Mouse (Mus musculus) embryo, embryonic 10.5 days (tissue): ENCODE measurements at regions not wholly inside any gene's neighbourhood (a gene's known extent, or its start where the extent isn't known, plus 50 kb on each side); places are given as distances from the start of the nearest gene placed in this dataset.
A peak's percentile ranks its signal among the peaks of the same experiment; 100 is the strongest.

ENCODE experiments used
- DNase-seq: peaks from one replicate; pipeline ENCODE4 v3.0.0-alpha.2; 2015; ENCODE audit warnings: low spot score

DNA sequence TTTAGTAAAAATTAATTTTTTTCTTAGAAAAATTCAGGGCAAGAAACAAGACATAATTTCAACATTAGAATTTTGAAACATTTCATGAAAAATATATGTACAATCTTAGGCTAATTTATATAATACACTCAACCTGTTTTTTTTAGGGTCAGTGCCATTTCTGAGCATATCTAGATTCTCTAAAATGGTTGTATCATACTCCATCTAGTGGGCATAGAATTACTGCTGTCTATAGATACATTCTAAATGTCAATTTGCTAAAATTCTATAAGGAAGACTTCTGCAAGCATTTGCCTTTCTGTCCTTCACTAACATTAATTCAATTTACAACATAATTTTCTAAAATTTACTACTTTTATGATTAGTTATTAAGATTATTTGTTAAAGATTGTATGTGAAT, 507.7 kb downstream of the Zbbx start:
- peak; percentile 3 for DNase-seq

DNA sequence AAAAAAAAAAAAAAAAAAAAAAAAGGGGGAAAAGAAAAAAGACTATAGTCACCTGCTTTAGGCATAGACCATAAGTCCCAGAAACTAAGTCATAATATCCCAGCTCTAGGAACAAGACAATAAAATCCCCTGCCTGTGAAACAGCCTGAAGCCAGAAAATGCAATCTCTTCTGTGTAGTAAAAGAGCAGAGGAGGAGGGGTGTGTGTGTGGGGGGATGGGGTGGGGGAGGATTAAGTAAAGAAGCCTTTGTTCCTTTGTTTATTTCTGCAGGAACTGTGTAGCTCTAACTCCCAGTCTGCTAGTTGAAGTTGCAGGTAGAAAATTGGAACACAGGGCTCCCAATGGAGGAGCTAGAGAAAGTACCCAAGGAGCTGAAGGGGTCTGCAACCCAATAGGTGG, 532.2 kb downstream of the Zbbx start:
- peak; percentile 1 for DNase-seq

DNA sequence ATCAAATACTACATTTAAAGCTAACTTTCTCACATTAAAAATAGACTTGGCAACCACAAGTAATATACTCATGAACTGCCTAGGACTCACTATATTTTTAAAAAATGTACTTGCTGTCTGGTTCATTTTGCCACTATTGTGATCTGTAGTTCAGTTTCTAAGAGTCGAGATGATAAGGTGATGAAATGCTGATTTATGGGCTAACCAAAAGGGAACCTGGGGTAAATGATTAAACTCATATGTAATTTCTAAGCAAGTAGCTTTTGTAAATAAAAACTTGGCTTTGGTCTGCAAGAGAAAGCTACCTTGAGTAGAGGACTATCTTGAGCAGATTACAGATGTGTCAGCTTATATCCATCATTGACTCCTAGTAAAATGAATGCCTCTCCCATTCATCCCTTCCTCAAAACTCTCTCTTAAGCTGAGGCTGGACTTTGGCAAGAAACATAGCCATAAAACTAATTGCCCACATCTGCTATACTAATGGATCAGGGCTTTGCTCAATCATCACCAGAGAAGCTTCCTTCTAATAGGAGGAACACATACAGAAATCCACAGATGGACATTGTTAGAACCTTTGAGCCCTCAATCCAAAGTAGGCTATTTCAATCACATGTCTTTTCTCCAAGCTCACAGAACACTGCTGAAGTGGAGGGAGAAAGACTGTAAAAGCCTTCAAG, 563.4 kb downstream of the Zbbx start:
- no peak for DNase-seq

DNA sequence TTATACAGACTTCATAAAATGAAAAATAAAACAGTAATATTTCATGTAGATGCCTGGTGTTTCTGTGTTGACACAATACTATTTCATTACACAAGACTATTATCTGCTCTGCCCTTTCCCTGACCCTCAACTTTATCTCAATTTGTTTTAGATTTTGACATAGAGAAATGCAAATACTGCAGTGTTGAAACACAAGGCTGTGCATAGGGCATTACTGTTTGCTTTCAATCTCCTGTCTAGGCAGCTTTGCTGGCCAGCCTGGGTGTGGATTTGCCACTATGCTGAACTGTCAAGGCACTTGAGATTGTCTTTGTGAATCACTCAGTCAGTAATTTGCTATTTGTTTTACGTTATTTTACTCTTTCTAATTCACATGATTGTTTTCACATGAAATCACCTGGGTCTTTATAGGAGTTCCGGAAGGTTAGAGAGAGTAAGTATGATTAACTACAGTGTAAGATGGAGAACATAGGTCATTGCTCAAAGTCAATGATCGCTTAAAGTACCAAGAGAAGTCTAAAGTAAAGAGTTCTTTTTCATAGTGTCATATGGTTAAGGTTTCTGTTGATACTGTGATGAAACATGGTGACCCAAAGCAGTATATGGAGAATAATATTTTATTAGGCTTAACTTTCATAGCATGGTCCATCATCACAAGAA, 576.0 kb downstream of the Zbbx start:
- no peak for DNase-seq

DNA sequence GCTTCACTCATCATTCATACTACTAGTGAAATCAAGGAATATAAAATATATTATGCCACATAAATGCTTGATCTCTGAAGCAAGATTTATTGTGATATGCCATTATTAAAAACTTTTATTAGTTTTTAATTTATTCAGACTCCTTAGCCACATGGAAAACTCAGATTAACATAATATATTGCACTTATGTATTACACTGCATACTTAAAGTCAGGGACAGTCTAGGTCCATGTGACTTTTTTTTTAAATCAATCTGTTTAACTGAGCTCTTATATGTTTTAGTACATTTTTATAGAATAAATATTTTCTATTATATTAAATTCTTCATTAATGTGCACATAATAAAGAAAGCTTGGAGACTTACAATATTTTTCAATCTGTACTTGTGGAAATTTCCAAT, 599.7 kb downstream of the Zbbx start:
- DNase-seq: no peak

DNA sequence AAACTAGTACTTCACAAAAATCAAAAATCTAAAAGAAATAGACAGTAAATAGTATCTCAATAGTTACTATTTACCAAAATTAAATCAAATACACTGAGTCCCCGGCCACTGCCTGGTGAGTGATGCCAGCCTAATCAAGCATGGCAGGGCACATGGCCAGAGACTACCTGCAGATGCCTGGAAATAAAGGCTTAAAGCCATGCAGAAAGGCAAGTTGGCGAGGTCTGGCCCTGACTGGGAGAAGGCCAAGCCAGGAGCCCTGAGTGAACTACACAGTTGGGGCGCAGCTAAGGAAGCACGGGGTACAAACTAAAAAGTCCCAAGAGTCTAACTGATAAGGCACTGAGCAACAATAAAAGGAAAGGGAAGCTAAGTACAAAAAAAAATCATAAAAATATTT, 630.0 kb downstream of the Zbbx start:
- no peak for DNase-seq

DNA sequence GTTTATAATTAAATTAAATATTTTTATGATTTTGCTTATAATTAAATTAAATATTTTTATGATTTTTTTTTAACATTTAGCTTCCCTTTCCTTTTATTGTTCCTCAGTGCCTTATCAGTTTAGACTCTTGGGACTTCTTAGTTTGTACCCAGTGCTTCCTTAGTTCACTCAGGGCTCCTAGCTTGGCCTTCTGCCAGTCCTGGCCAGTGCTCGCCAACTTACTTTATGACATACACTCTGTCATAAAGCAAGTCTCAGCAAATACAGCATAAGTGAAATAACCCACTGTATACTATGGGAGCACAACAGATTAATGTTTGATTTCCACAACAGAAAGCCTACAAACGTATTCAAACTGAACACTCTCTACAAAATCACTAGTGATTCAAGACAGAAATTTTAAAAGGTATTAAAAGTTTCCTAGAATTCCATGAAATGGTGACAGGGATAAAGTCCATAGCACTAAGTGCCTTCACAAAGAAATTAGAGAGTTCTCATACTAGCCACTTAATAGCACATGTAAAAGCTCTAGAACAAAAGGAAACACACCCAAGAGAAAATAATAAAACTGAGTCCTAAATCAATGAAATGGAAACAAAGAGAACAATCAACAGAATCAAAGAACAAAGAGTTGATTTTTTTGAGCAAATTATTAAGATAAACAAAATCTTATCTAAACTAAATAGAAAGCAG, 630.7 kb downstream of the Zbbx start:
- DNase-seq: no peak

DNA sequence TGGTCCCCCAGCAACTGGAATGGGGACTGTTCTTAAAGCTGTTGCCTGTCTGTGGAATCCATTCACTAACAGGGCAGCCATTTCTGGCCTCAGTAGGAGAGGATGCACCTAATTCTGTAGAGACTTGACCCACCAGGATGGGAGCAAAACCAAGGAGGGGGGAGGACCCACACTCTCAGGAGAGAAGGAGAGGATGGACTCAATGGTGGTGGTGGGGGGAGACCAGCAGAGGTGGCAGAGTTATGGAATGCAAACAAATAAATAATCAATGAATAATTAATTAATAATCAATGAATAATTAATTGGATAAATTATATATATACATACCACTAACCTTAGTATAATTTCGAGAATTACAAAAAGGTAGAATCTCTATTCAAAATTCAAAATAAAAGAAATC, 681.1 kb downstream of the Zbbx start:
- DNase-seq: no peak
